Mouse (Mus musculus) kidney, embryonic 14.5 days (tissue): Measurements from ENCODE around the gene Ncf4. TPM values are rescaled to one million over a fixed set of nuclear protein-coding genes. Genes with fewer than 3 reads are reported as not detected.

Source experiments
- ATAC-seq: fragments of 200-750 bp; cut with Nextera tagmentation; 2 replicates; pipeline ENCODE4 v1.8.0; 2017; ENCODE audit warnings: moderate number of reproducible peaks, mild to moderate bottlenecking, moderate TSS enrichment, moderate library complexity; ENCODE audit not compliant: low FRiP score, low TSS enrichment
- H3K27ac ChIP-seq: fragments of 300-500 bp; sonication (generic); 2 replicates; pipeline ENCODE4 v1.5.1; 2014; ENCODE audit warnings: low read depth, mild to moderate bottlenecking, low read length, moderate library complexity, mixed read lengths
- H3K27me3 ChIP-seq: fragments of 300-500 bp; sonication (generic); 2 replicates; pipeline ENCODE4 v1.6.1; 2014; ENCODE audit warnings: mild to moderate bottlenecking, low read length; ENCODE audit not compliant: control insufficient read depth, insufficient read depth
- H3K36me3 ChIP-seq: fragments of 300-500 bp; sonication (generic); 2 replicates; pipeline ENCODE4 v1.6.1; 2014; ENCODE audit warnings: low read length, mixed read lengths; ENCODE audit not compliant: control insufficient read depth, insufficient read depth
- H3K4me1 ChIP-seq: fragments of 300-500 bp; sonication (generic); 2 replicates; pipeline ENCODE4 v1.6.1; 2014; ENCODE audit warnings: low read length, mixed read lengths; ENCODE audit not compliant: control insufficient read depth, insufficient read depth
- H3K4me2 ChIP-seq: fragments of 300-500 bp; sonication (generic); replicated peaks from 2 replicates; pipeline ENCODE4 v1.6.1; 2014; ENCODE audit warnings: low read depth, mild to moderate bottlenecking, low read length
- H3K4me3 ChIP-seq: fragments of 300-500 bp; sonication (generic); 2 replicates; pipeline ENCODE4 v1.5.1; 2014; ENCODE audit warnings: mild to moderate bottlenecking, low read length
- H3K9ac ChIP-seq: fragments of 300-500 bp; sonication (generic); 2 replicates; pipeline ENCODE4 v1.6.1; 2014; ENCODE audit warnings: low read depth, mild to moderate bottlenecking, low read length, moderate library complexity
- H3K9me3 ChIP-seq: fragments of 300-500 bp; sonication (generic); 2 replicates; pipeline ENCODE4 v1.6.1; 2016; ENCODE audit warnings: low read length; ENCODE audit not compliant: control insufficient read depth
- WGBS: fragments of 180-500 bp; shearing (Covaris S2); extraction: QIAGEN DNeasy Blood & Tissue Kit; methylation state at CpG from one replicate; pipeline ENCODE4 v1.1.7; 2014; 5-methylcytosine and 5-hydroxymethylcytosine counted together
- microRNA-seq: library from miRNA; unstranded; fragments of <30 nt; microRNA quantifications from one replicate; pipeline ENCODE4, GENCODE M21; 2016
- polyA plus RNA-seq: library from polyadenylated mRNA; unstranded; fragments of >200 nt; fragmentation: Nextera tagmentation; extraction: Ambion mirVana; gene quantifications from 2 replicates; pipeline ENCODE4 v1.2.1, GENCODE M21; 2014

Gene Ncf4
- polyA plus RNA-seq, 1 experiment from 2014 or later = 1.9 TPM

GRCm38 (mm10) chr15:78299641-78300040, 55.0 kb downstream of the Ncf4 start:
- no peak for ATAC-seq
- H3K4me3 ChIP-seq = no peak overlapping the region
- no peaks in the 10 kb centered on the region for H3K9me3 ChIP-seq
- H3K4me2 ChIP-seq = no peak overlapping the region
- no peaks in the 10 kb centered on the region for H3K36me3 ChIP-seq
- H3K9ac ChIP-seq = no peak overlapping the region
- H3K27me3 ChIP-seq = no peaks in the 10 kb centered on the region
- no peaks in the 10 kb centered on the region for H3K4me1 ChIP-seq
- H3K27ac ChIP-seq = no peak overlapping the region
- 87% methylated on average over 3 of the region's 3 CpGs for WGBS

DNA sequence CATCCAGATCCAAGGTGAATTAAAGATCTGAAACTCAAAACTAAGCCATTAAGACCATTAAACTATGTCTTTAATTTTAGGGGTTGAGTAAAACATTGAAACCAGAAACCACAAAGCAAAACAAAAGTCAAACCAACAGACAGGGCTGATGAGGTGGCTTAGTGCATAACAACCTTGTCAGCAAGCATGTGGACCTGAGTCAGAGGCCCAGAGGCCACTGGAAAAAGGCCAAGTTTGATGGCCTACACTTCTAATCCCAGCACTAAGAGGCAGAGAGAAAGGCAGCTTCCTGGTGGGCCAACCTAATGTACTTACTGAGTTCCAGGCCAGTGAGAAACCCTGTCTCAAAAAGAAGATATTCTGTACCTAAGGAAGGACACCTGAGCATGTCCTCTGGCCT, 56.2 kb downstream of the Ncf4 start:
- Histone ChIP-seq H3K36me3 (no peaks in the 10 kb centered on the region), H3K4me2 (no peak overlapping the region), H3K4me1 (no peaks in the 10 kb centered on the region), H3K4me3 (no peak overlapping the region), H3K9me3 (no peaks in the 10 kb centered on the region), H3K27me3 (no peaks in the 10 kb centered on the region), H3K9ac (no peak overlapping the region), H3K27ac (no peak overlapping the region)
- ATAC-seq = no peak

DNA sequence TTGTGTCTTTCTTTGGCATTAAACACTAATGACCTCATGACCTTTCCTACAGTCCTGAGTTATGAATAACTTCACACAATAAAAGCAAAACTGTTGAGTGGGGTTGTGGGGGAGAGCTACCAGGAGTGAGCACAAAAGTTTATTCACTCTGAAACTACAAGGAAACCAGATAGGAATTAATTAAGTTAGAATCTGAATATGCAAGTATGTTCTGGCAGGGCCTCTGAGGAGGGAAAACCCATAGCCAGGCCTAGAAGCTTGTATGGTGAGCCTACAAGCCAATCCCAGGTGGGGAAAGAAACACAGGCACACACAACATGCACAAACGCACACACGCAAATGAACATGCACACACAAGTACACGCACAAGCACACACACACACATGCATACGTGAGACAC, 58.1 kb downstream of the Ncf4 start:
- no peaks in the 10 kb centered on the region for H3K9me3 ChIP-seq
- no peaks in the 10 kb centered on the region for H3K27me3 ChIP-seq
- no peak overlapping the region for H3K9ac ChIP-seq
- no peak overlapping the region for H3K4me3 ChIP-seq
- WGBS = 94% methylated on average over 4 of the region's 4 CpGs
- H3K27ac ChIP-seq = no peak overlapping the region
- H3K4me1 ChIP-seq = no peaks in the 10 kb centered on the region
- H3K4me2 ChIP-seq = no peak overlapping the region
- no peak for ATAC-seq
- no peaks in the 10 kb centered on the region for H3K36me3 ChIP-seq

- Histone ChIP-seq H3K27me3 (no peaks in the 10 kb centered on the region), H3K4me1 (no peaks in the 10 kb centered on the region), H3K9ac (no peak overlapping the region), H3K9me3 (no peaks in the 10 kb centered on the region), H3K36me3 (no peaks in the 10 kb centered on the region), H3K4me2 (no peak overlapping the region), H3K27ac (no peak overlapping the region), H3K4me3 (no peak overlapping the region)
- no peak for ATAC-seq
- 90% methylated on average over 6 of the region's 6 CpGs for WGBS
Observed at GRCm38 (mm10) chr15:78303665-78304233, 59.1 kb downstream of the Ncf4 start.

DNA sequence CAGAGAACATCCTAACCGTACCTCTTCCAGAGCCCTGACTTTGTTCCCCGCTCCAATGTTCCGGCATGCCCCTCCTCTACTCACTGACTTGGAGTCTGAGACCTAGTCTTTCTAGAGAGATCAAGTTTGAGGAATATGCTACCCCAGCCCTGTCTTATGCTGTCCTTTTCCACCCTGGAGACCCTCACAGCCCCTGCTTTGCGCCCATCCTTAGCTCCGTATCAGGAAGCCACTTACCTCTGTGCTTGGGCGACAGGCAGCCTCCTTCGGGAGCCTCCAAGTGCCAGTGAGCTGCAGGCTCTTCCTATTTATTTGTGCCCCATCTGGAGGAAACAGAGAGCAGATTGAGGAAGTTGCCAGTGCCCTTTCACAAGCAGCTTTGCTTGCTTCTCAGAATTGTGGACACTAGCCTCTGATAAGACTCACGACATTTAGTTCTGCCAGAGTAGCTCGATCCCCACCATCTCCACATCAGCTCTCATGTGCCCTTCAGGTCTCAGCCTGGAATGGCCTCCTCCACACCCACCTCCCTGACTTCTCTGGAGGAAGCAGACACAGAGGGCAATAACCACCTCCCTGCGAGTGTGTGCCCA, 60.8 kb downstream of the Ncf4 start, which contains the start of gene Csf2rb2:
Gene Csf2rb2, minus strand, starts transcription at position 381 of the 593 bp plus-strand sequence.
- no peak within 1 kb of the TSS for H3K9ac ChIP-seq
- no peak for ATAC-seq
- H3K4me3 ChIP-seq = no peak within 1 kb of the TSS
- no peaks in the 10 kb centered on the region for H3K27me3 ChIP-seq
- H3K9me3 ChIP-seq = no peaks in the 10 kb centered on the region
- WGBS = 75% methylated on average over 10 of the region's 10 CpGs
- H3K36me3 ChIP-seq = no peaks in the 10 kb centered on the region
- H3K4me1 ChIP-seq = no peaks in the 10 kb centered on the region
- H3K4me2 ChIP-seq = no peak within 1 kb of the TSS
- no peak within 1 kb of the TSS for H3K27ac ChIP-seq

- Histone ChIP-seq H3K27me3 (no peaks in the 10 kb centered on the region), H3K4me2 (no peak overlapping the region), H3K36me3 (no peaks in the 10 kb centered on the region), H3K4me1 (no peaks in the 10 kb centered on the region), H3K4me3 (no peak overlapping the region), H3K27ac (no peak overlapping the region), H3K9ac (no peak overlapping the region), H3K9me3 (no peaks in the 10 kb centered on the region)
- 14% methylated on average over 5 of the region's 5 CpGs for WGBS
- no peak for ATAC-seq
Observed at GRCm38 (mm10) chr15:78309865-78310264, 65.3 kb downstream of the Ncf4 start.

DNA sequence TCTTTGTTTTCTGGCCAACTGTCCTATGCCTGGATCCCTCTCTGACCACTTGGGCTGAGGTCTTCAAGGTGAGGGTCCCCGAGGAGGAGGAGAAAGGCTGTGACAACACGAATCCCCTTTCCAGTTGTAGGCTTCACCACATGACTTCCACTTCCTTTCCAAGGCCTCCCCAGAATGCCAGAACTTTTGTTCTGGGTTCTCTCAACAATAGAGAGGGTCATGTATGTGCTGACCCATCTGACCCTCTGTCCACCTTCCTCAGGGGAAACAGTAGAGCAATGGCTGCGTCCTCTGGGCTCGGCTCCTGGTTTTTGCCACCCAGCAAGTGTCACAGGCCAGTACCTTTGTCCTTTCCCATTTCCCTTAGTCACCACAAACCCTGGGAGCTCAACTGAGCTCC, 66.4 kb downstream of the Ncf4 start:
- Histone ChIP-seq H3K4me2 (no peak overlapping the region), H3K36me3 (no peaks in the 10 kb centered on the region), H3K9me3 (no peaks in the 10 kb centered on the region), H3K9ac (no peak overlapping the region), H3K27ac (no peak overlapping the region), H3K4me1 (no peaks in the 10 kb centered on the region), H3K4me3 (no peak overlapping the region), H3K27me3 (no peaks in the 10 kb centered on the region)
- ATAC-seq = no peak
- 84% methylated on average over 4 of the region's 4 CpGs for WGBS

Small RNAs within 50 kb of the gene (microRNA-seq; reads per million reads assigned to microRNA genes)
- not detected for gene Mir7676-1

Other genes with a start within 250 kb of the Ncf4 start
- gene Cacng2, start 124.8 kb upstream of the Ncf4 start, polyA plus RNA-seq = not detected in 2 replicates
- gene Ift27, start 70.7 kb upstream of the Ncf4 start, polyA plus RNA-seq = 92.9 and 105 TPM in 2 replicates
- not detected in 2 replicates for gene Pvalb, start 38.4 kb upstream of the Ncf4 start, polyA plus RNA-seq
- gene Csf2rb2, start 60.9 kb downstream of the Ncf4 start, polyA plus RNA-seq = 0.14 and 0.28 TPM in 2 replicates
- 0.41 and 0.89 TPM in 2 replicates for gene Csf2rb, start 81.0 kb downstream of the Ncf4 start, polyA plus RNA-seq
- not detected in 2 replicates for gene Tex33, start 151.1 kb downstream of the Ncf4 start, polyA plus RNA-seq
- gene Tst, start 161.1 kb downstream of the Ncf4 start, polyA plus RNA-seq = 32.4 and 32.8 TPM in 2 replicates
- 4.3 and 5.3 TPM in 2 replicates for gene Mpst, start 161.6 kb downstream of the Ncf4 start, polyA plus RNA-seq
- 36.3 and 48.8 TPM in 2 replicates for gene Kctd17, start 183.8 kb downstream of the Ncf4 start, polyA plus RNA-seq
- 0.34 and 0.49 TPM in 2 replicates for gene Tmprss6, start 223.8 kb downstream of the Ncf4 start, polyA plus RNA-seq